14 mouse cellular contexts compared by ENCODE assay signal in the genomic region with DNA sequence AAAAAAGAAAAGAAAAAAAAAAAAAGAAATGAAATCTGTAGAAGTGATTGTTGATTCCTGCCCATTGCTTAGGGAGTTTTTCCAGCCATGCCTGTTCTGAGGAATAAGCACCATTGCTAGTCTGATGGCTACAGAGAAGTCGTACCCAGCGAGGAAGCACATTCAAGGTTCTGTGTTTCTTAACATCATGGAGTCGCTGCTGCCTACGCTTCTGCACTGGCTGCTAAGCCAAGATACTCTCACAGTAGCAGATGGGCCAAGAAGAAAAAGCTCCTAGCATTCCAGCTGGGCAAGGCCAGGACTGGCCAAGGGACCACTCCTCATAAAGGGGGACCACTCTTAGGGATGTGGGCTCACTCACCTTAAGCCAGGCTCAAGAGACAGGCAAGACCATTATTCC.
"Had no signal": no experiment of that assay in that cellular context is flagged by ENCODE, and none has a peak within 500 bp of the region (broad histone marks: within the 10 kb centered on the region; RNA-seq: fewer than 3 reads in every experiment).

No protein-coding gene starts in this region.

- ATAC-seq: midbrain, embryonic 15.5 days had no signal

- H3K4me1 ChIP-seq: midbrain, embryonic 15.5 days had no signal

- DNase-seq: kidney, postnatal 10 days; kidney, postnatal 4 days; liver, embryonic 13.5 days; liver, postnatal 0 days; lung, postnatal 36 days; retina, postnatal 1 day; right cerebral cortex, postnatal 4 days; spleen, adult 18-20 months; thymus, adult 18-20 months; thymus, postnatal 14 days had no signal

- H3K4me2 ChIP-seq: liver, embryonic 13.5 days; midbrain, embryonic 15.5 days; neural tube, embryonic 13.5 days had no signal

- H3K9me3 ChIP-seq: liver, embryonic 13.5 days; midbrain, embryonic 10.5 days; midbrain, embryonic 15.5 days; neural tube, embryonic 13.5 days had no signal

- H3K9ac ChIP-seq: liver, embryonic 13.5 days; midbrain, embryonic 15.5 days; neural tube, embryonic 13.5 days had no signal

- H3K27me3 ChIP-seq: liver, embryonic 13.5 days; midbrain, embryonic 15.5 days; neural tube, embryonic 13.5 days had no signal

- H3K4me3 ChIP-seq: left cerebral cortex, adult 2 months; liver, embryonic 13.5 days; midbrain, embryonic 10.5 days; midbrain, embryonic 15.5 days; neural tube, embryonic 13.5 days had no signal

- H3K27ac ChIP-seq: left cerebral cortex, adult 2 months; liver, embryonic 13.5 days; midbrain, embryonic 10.5 days; midbrain, embryonic 15.5 days; neural tube, embryonic 13.5 days had no signal

- H3K36me3 ChIP-seq: liver, embryonic 13.5 days; midbrain, embryonic 10.5 days; midbrain, embryonic 15.5 days; neural tube, embryonic 13.5 days had no signal
